Mouse (Mus musculus) megakaryocyte-erythroid progenitor cell, adult 5-6 weeks (primary cell): ENCODE results near the gene Mindy4. TPM values are rescaled to one million over a fixed set of nuclear protein-coding genes. Genes with fewer than 3 reads are reported as not detected.
"Not testable (repeated sequence)": the region's sequence is repeated elsewhere in the genome, so short reads cannot be mapped to it uniquely, and the experiment has no call there.

Source experiments
- ATAC-seq: replicated peaks from 2 replicates; pipeline ENCODE4 v1.8.0; 2016; ENCODE audit warnings: mild to moderate bottlenecking, inconsistent platforms; ENCODE audit not compliant: severe bottlenecking, poor library complexity, low FRiP score, low TSS enrichment
- total RNA-seq, 2 experiments: library from RNA; stranded (forward) in 1 of 2; stranded (reverse) in 1 of 2; fragments of 200-1000, 215-1000 nt in 1 of 2; fragments of >200 nt in 1 of 2; fragmentation: Nextera tagmentation in 1 of 2; gene quantifications; 2 replicates each; pipeline ENCODE4 v1.2.3; 2014 to 2017

Mindy4 gene
- total RNA-seq (2014; fragmentation: Nextera tagmentation) (2.1 and 5.5 TPM in 2 replicates), total RNA-seq (2017) (4.9 and 10.6 TPM in 2 replicates)

DNA sequence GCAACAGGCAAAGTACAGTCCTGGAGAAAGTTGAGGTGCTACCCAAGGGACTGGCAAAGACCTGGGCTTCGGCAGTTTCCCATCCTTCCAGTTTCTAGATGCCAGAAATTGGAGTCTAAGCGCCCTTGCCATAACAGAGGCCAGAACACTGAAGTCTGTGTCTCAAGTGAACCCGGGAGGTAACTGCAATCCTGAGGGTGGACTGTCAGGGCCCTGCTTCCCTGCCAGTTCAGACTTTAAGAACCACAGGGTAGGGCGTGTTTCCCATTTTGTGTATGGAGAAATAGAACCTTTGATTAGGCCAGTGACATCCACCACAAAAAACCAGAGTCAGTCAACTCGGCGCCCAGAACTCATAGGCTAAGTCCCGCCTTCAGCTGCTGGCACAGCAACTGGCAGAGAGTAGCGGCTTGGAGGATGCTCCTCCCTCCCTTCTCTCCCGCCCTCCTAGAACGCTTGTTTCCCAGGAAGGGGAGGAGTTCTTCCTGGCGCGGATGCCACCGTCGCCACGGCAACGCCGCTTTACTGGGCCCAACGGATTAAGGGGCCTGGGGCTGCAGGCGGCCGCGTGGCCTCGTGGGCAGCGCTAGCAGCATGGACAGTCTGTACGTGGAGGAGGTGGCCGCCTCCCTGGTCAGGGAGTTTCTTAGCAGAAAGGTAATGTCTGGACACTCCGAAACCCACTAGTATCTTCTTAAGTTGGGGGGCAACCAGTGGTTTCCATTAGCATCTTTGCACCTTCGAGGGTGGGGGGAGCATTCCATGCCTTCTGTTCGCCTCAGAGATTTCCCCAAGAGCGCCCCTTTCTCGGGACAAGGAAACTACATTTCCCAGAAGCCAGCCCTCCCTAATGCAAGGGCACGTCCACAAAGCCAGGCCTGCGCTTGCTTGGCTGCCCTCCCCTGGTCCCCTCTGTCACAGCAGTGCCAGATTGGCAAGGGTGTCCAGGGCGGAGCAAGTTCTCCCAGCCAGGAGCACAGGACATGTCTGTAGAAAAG is at the start of gene Mindy4:
Mindy4 (plus strand) TSS at position 471 of the 998 bp plus-strand sequence.
- ATAC-seq, result peak; percentile 98

DNA sequence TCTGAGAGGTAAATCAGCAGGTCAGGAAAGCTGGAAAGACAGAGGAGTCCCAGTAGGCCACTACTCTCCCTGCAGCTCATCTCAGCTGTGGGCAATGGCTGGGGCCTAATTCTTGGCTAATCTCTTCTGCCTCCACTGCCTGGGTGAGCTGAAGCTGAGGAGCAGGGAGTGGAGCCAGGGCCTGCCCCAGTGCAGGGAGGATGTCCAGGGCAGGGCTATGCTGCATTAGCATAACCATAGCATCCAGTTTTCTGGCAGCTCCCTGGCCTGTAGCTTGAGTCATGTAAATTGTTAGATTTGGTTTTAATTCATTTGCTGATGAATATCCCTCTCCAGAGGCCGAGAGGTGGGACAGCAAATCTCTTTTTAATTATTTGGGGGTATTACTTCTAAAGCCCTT is 43.9 kb upstream of the Mindy4 start:
- no peak for ATAC-seq

DNA sequence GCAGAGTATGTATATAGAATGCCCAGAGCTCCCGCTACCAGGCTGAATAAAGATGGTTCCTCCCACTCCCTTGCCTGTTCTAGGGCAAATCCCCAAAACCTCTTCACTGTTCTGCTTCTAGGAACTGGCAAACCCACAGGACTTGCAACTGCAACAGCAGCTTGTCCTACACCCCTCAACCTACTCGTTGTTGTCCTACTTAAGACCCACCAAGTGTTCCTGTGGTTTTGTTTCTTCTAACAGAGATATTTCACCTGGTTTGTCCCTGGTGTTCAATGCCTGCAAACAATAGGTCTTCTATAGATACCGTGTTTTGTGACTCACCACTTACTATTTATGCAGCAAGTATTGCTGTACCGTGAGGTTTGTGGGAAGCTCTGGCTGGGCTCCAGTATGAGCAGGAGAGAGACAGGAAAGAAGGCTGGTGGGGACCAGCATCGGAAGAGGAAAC is 41.8 kb upstream of the Mindy4 start:
- ATAC-seq, result no peak

DNA sequence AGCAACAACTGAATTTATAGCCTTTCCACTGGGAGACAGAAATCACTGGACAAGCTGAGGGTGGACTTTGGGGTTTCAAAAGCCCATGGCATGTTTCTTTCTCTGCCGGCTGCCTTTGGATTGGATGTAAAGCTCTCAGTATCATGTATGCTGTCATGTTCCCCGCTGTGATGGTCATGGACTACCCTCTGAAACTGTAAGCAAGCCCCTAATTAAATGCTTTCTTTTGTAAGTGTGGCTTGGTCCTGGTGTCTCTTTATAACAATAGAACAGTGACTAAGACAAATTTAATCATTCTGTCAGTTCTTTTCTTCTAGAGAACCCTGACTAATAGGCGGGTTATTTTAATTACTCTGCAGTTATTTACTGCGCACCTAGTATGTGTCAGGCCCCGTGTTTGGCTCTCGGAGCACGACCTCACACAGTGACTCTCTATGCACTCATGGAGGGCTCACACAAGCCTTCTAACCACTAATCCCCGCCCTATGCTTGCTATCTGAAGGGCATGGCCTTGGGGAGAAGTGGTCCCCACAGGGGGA is 40.1 kb upstream of the Mindy4 start:
- no peak for ATAC-seq

DNA sequence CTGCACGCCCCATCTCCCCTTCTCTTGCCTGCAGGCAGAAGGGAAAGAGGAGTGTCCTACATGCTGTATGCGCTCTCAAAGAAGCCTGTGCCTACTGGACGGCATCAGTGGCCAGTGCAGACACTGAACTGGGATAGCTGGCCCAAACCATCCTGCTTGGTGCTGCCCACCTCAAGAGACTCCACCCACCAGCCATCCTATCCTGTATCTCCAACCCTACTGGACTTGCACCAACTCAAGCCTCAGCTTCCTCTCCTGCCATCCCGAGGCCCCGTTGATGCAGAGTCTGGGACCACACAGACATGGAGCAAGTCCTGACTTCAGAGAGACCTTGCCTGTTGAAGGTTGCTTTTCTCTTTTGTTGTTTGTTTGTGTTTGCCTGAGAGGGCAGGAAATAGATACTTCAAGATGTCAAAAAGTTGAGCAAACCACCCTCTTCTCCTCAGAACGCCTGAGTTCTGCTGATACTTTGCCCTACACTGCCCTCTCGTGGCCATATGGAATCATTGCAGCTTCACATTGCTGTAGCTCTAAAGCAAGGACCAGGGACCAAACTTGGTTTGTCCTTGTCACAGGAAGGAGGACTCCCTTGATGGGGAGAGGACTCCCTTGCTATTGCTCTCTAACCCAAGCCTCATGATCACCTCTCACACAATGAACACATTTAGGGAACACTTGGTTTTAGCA is 36.3 kb upstream of the Mindy4 start:
- ATAC-seq, result peak; percentile 73

DNA sequence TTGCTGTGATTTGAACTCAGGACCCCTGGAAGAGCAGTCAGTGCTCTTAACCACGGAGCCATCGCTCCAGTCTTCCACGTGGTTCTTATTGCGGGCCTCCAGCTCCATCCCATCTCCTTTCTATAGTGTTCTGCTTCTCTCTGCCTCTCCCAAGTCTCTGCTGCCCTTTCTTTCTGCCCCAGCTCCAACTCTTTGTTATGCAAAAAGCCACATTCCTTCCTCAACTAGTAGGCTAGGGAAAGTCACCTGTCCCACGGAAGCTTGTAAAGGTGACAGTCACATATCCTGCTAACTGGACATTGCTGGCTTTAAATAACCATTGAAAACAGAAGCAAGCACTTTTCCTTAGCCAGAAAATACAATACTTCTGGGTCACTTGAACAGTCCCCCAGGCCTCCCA is 33.4 kb upstream of the Mindy4 start:
- no peak for ATAC-seq

DNA sequence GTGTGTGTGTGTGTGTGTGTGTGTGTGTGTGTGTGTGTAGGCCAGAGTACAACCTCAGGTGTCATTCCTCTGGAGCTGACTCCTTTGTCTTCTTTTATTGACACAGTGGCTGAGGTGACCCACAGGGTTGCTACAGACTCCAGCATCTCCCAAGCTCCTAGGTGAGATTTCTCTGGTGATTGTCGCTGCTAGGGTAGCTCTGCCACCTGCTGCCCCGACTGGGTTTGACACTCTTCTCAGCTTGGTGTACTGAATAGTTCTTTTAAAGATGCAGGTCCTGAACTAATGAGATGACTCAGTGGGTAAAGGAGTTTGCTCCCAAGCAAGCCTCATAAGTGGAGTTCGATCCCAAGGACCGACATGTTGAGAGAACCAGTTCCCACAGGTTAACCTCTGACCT is 31.5 kb upstream of the Mindy4 start:
- ATAC-seq, result no peak

DNA sequence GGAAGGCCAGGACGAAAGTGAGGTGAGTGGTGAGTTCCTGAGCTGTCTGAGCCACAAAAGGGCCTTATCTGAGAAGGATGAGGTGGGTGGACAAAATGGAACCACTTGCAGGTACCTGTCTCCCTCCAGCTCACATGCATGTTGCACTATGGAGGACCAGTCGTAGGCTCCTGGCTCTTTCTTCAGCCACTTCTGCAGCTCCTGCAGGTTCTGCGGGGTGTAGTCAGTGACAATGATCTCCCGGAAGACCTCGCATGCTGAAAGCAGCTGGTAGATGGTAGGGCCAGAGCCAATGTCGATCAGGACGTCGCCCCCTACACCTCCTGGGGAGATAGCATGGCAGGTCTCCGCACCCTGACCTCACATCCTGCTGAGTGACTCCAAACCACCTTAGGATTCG is 30.0 kb upstream of the Mindy4 start:
- ATAC-seq, result no peak

DNA sequence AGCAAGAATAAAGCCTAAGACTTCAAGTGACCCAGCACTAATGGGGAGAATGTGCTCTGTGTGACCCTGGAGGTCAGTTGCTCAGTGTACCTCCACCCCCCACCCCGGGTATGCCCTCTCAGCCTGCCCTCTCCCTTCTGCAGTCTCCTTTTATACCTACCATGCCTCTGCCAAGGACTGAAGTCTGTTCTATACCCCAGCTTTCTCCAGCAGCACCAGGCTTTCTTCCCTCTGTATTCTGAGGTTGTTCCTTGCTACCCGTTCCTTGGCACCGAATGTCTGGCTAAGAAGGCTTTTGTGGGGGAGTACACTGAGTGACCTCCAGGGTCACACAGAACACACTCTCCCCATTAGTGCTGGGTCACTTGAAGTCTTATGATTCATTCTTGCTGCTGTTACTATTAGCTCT is 29.2 kb upstream of the Mindy4 start:
- ATAC-seq, result no peak

DNA sequence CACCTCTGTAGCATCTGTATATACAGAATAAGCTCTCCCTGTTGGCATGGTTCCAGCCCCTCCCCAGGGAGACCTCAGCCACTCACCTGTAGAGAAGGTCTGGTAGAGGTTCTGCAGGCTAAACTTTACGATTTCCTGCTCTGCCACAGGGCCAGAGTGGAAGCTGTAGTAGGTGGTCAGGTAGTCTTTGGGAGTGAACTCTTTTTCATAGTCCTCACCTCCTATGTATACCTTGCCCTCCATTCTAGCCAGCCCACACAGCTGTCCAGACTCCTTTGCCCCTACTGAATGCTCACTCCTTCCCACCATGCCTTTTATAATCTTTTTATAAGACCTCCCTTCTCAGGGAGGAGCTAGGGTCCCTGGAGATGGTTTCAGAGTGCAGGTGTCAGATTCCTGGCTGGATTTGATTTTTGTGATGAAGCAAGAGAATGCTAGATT is 28.4 kb upstream of the Mindy4 start, which contains the start of gene Inmt:
Inmt (minus strand) TSS at position 303 of the 441 bp plus-strand sequence.
- ATAC-seq, result no peak

DNA sequence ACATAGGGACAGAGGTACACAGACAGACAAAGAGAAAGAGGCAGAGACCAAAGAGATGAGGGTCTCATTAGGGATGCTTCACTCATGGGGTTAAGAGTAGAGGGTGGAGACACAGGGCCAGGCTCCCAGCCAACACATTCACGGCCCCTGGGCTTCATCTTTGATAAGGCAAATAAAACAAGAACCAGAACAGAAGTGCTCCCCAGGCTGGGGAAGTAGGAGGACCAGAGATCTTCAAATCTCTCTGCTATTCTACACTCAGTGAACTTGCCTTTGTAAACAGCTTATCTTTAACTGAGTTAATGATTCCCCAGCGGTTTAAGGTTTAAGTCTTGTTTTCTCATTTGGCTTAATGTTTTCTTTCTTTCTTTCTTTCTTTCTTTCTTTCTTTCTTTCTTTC is 27.7 kb upstream of the Mindy4 start:
- no peak for ATAC-seq

DNA sequence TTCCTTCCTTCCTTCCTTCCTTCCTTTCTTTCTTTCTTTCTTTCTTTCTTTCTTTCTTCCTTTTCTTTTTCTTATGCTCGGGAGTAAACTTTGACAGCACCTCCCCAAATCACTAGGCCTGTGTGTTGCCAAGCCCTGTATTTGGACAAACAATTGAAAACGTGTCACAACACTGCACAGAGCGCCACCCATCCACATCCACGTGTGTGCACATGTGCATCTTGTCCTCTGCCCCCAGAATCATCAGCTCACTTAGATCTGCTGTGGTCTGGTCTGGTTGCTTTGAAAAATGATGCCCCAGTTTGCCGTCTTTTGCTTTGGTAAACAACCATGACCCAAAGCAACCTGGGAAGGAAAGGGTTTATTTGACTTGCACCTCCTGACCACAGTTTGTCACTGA is 27.3 kb upstream of the Mindy4 start:
- no peak for ATAC-seq

DNA sequence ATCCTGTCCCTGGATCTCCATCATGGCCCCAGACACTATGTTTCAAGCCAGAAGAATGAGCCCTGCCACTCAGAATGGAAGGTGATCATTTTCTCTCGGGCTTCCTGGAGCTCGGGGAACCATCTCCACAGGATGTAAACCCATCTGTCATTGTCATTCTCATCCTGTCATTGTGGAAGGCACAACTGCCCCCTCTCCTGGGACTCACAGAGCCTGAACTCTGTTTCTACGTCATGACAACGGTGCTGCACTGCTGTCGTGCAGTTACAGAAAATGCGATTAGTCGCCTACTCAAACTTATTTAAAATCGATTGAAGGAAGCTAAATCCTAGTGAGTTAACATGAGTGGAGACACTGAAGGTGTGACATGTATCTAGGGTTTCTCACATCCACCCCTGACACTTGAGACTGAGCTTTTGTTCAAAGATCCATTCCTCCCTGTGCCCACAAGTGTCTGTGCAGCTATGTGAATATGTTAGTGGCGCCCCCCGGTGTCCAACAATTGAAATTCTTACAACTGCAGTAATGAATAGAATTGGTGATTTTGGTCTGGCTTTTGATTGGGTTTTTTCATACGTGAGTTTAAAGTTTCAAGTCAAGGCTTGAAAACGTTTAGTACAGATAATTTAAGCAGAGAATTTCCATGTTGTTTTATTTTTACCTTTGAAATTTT is 26.0 kb upstream of the Mindy4 start:
- ATAC-seq, result no peak

DNA sequence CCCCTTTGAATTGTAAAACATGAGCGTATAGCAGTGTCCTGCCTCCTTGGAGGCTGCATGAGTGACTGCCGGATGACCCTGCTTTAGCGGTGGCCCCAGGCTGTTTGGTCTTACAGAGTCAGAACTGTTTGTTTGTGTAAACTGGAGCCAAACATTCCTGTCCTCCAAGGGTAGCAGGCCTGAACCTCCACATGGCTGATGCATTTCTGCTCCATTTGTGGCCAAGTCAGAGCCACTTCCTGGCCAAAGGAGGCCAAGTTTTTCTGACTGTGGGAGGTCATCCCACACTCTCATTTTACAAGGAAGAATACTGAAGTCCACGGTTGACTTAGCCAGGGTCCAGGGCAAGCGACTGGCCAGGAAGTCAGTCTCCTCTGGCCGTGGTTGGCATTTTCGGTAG is 23.6 kb upstream of the Mindy4 start:
- ATAC-seq, result no peak

DNA sequence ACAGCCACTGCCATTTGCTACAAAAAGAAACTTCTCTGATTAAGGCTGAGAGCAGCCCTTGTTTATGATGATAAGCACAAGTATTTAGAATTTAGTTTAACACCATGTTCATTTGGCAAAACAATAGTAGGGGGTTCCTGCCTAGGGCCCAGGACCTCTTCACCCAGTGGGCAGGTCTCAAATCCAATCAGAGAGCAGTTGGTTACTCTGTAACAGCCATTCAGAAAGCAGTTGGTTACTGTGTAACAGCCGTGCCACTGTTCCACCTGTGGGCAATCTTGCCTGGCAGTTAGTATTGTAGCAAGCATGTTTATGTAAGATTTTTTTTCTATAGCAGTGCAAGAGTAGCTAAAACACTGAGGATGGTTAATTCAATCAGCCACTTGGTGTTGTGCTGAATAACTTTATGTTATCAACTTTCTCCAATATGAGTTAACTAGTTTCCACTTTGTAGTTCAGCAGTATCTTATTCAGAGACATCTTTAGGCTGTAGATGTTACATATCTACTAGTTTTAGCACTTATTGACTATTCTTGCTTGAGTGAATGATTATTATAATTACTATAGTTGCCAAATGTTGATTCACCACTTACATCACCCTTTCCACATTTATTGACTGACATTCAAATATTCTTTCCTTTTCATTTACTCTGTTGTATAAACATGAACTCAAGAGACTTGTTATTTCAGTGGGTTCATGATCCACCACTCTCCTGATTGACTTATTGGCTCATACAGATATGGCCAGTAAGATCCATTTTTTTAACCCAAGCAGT is 20.3 kb upstream of the Mindy4 start:
- ATAC-seq, result no peak

DNA sequence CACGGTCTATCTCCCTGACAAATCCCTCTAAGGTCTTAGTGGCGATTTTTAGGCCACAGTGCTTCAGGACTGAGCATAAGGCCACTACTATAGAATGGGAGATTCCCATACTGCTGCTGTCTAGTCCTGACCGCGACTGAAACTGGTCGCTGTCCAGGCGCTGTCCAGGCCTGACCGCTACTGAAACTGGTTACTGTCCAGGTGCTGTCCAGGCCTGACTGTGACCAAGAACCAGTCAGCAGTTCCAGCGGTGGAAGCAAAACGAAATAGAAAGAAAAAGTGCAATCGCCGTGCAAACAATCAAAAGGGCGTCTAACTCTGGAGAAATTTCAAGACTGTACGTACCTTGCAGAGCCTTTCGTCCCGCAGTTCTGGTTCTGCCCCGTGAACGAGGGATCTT is 15.4 kb upstream of the Mindy4 start:
- not testable (repeated sequence) for ATAC-seq

DNA sequence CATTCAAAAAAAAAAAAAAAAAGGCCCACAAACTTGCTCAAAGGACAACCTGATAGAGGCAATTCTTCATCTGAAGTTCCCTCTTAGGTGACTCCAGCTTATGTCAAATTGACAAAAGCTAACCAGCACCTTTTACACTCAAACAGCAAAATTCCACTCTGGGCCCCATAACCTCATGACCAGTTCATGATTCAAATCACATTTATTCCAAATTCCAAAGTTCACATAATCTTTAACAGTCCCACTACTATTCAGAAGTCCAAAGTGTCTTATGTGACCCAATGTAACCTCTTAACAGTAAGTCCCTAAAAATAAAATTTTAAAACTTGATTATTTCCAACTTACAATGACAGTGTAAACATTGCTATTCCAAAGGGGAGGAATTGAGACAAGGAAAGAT is 13.8 kb upstream of the Mindy4 start:
- ATAC-seq, result no peak

DNA sequence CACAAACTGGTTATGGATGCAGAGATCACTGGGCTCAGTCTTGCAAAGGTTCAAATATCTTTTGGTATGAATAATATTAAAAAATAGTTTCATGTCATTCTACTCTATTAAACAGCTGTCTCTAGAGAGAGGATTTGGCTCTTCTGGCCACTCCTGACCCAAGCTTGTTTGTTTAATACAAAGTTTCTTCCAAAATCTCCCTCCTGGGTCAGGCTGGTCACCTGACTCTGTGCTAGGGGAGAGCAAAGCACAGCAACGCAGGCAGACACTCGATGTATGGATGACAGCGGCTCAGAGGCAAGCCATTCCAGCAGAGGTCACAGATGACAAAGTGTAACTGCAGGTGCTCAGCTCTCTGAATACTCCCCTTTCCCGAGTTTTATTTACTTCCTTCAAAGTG is 11.6 kb upstream of the Mindy4 start:
- ATAC-seq, result no peak

DNA sequence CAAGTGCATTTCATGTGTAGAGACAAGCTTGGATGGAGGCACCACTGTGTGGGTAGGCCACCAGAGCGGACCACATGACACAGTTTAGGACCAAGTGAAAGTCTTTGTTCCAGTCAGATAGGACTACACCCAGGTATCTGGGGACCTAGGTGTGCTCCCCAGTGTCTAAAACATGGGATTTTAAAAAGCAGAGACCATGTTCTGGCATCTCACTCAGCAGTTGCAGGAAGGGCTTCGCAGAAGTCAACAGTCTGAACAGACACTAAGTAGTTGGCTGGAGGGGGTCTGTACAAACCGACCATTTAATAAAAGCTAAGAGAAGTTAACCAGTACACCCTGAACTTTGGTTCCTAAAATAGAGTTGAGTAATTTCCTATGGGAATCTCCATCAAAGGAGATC is 10.0 kb upstream of the Mindy4 start:
- ATAC-seq, result no peak
